Mouse (Mus musculus) right cerebral cortex, adult 2 months (tissue): ENCODE measurements around the gene Lrrc49.

Source experiments
- DNase-seq, 2 experiments: peaks; one replicate each; pipeline ENCODE4 v3.0.0; 2021 to 2022; ENCODE audit warnings: low spot score in 2 of 2

Gene Lrrc49

GRCm38 (mm10) chr9:60676429-60676828, 11.5 kb downstream of the Lrrc49 start:
- peak; percentile 26 to 43 for DNase-seq

DNA sequence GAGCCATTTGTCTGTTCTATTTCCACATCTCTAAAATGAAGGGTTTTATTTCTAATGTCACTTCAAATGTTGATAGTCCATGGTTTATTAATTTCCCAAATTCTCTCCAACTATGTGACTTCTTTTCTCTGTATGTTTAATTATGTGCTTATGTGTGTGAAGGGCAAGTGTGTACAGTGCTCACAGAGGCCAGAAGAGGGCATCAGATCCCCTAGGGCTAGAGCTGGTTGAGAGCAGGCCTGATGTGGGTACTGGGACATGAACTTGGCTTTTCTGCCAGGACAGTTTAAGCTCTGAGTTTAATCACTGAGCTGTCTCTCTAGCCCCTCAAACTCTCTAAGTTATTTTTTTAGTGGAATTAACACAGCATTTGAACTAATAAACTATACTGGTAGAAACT, 13.2 kb downstream of the Lrrc49 start:
- no peak for DNase-seq

- no peak for DNase-seq
Observed at GRCm38 (mm10) chr9:60672568-60672967, 15.4 kb downstream of the Lrrc49 start.

DNA sequence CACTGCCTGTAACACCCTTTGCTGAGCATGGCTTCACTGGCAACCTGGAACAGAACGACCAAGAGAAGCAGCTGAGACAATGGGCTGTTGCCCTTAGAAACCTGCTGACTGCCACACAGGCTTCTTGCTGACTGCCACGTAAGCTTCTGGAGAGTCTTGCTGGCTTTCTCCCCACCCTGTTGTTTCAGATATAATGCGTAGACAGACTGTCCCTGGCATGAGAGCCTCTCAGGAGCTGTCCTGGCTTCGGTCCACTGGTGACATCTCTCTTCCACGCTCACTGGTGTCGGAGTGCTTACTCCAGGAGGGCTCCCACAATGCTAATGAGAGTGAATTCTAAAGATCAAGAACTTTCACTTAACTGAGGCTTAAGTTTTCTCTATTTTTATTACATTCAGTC, 19.1 kb downstream of the Lrrc49 start:
- DNase-seq = no peak

- no peak for DNase-seq
Observed at GRCm38 (mm10) chr9:60665535-60665934, 22.4 kb downstream of the Lrrc49 start.

GRCm38 (mm10) chr9:60664866-60665265, 23.1 kb downstream of the Lrrc49 start:
- DNase-seq = no peak

DNA sequence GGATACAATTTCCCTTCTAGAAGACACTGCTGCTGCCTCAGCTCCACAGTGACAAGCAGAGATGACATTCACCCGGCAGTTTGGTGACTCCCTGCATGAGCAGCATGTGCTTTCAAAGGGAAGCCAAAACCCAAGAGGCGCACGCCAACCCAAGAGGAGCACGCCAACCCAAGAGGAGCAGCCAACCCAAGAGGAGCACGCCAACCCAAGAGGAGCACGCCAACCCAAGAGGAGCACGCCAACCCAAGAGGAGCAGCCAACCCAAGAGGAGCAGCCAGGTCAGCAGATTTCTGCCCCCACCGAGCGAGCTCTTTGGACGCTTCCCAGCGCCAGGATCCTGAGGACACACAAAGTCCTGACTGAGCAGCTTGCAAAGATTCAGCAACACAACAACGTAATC, 23.6 kb downstream of the Lrrc49 start:
- no peak for DNase-seq

DNA sequence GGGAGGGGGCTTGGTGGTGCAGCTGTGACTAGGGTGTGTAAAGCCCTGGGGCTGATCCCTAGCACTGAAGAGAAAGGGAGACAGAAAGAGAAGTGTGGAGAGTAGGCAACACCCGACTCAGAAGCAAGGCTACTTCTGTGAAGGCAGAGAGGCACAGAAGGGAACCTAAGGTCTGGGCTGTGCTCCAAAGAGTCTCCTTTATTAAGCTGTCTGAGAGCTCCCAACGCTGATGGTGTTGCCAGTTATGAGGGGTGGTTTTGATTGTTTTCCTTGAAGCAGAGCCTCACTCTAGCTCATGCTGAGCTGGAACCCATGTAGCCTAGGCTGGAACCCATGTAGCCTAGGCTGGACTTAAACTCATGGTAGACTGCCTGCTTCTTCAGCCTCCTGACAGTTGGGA, 25.0 kb downstream of the Lrrc49 start:
- no peak for DNase-seq

GRCm38 (mm10) chr9:60653582-60653981, 34.4 kb downstream of the Lrrc49 start:
- no peak for DNase-seq

DNA sequence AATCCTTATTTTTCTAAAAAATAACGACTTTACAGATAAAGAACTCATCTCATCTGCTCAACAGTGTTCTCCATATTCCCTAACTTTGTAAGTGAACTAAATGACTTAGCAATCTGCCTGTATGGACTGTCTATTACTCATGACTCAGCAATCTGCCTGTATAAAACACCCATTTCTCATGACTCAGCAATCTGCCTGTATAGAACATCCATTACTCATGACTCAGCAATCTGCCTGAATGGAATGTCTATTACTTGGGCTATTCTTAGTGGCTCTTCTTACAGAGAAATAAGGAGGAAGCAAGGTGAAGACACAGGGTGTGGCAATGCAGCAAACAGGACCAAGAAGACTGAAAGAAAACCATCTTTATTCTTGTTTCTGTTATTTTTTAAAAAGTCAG, 34.8 kb downstream of the Lrrc49 start:
- DNase-seq = no peak

DNA sequence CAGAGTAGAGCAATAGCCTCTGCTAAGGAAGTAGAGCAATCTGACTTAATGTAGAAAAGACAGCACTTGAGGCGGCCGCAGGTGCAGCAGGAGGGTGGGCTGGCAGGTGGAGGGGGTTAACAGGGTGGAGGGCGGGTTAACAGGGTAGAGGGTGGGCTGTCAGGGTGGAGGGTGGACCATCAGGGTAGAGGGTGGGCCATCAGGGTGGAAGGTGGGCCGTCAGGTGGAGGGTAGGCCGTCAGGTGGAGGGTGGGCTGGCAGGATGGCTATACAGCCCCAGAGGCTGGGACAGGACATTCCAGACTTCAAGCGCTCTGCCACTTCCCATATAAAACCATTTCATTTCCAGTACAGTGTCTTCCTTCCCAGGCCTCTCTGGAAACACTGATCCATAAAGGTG, 37.7 kb downstream of the Lrrc49 start:
- DNase-seq = no peak

DNA sequence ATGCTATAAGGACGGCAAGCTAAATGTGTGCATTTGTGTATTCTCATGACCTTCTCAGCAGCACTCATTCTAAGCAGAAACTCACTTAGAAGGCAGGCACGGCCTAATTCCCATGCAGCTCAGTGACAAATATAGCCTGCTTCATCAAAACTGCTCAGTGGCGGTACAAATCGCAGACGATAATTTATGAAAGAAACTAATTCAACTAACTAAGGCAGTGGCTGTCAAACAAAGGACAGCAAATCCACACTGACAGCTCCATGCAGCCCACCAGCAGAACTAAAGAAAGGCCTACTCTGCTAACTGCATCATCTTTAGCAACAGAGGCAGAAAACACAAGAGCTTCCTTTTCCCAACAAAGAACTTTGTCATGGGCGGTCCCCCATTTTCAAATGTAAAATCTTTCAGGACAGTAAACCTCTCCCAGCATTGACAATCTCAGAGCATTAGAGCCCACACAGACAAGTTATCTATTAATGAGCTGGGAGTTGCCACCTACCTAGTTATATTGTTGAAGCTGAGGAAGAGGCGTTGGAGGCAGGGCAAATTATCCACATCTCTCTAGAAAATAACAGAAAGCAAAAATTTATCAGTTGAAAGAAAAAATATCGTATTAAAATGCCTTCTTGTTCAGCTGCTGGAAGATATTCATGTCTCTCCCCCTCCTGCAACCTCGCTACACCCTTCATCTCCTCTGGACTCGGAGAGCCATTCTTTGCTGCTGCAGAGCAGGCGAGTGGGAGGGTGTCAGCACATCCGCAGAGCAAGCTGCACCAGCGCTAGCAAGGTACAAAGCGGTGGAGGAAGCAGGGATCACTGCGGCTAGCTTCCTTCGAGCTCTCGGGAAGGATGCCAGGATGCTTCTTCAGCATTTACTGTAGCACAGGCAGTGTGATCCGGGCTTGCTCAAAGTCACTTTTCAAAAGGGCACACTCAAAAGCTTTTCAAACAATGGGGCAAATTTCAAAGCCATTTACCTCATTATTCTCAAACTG, 38.7 kb downstream of the Lrrc49 start:
- peak; percentile 79 to 80 for DNase-seq

GRCm38 (mm10) chr9:60633601-60634000, 54.4 kb downstream of the Lrrc49 start:
- DNase-seq = no peak

- DNase-seq = no peak
Observed at GRCm38 (mm10) chr9:60626311-60626791, 61.6 kb downstream of the Lrrc49 start.

- peak in 1 of 2 experiments; percentile 45 for DNase-seq
Observed at GRCm38 (mm10) chr9:60625895-60626294, 62.1 kb downstream of the Lrrc49 start.

GRCm38 (mm10) chr9:60616946-60617345, 71.0 kb downstream of the Lrrc49 start:
- peak in 1 of 2 experiments; percentile 21 for DNase-seq

- DNase-seq = no peak
Observed at GRCm38 (mm10) chr9:60616359-60616758, 71.6 kb downstream of the Lrrc49 start.

- no peak for DNase-seq
Observed at GRCm38 (mm10) chr9:60612260-60612659, 75.7 kb downstream of the Lrrc49 start.

DNA sequence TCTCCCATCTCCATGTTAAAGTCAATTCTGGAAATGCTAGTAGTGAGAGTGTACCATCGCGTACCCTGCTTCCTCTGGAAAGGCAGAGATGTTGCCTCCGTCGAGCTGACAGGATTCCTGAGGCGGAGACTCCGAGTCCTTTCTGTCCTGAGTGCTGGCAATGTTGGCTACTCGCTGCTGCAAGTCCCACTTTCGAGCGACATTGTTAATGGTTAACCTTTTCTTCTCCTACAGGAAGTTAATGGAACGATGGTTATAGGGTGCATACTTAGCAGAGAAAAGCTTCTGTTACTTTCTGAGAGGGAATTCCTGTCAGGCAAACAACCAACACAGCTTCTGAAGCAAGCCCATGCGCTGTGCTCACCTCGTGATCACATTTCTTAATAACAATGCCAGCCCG, 77.8 kb downstream of the Lrrc49 start:
- DNase-seq = no peak

- no peak for DNase-seq
Observed at GRCm38 (mm10) chr9:60608857-60609256, 79.1 kb downstream of the Lrrc49 start.

DNA sequence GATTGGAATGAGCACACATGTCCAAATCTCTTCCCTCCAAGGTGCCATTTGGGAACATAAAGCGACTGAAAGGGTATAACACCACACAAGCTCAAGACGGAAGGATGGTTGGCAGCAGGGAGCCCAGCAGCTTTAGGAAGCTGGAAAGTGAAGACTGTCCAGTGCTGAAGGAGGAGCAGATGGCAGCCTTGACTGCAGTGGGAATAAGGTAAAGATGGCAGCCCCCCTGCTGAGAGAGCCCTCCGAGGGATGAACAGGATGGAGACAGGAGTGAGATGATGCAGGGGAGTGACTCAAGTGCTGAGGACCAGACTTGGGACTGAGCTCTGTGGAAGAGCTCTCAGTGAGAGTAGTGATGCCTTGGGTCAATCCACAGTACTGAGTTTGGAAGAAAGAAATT, 79.9 kb downstream of the Lrrc49 start:
- DNase-seq = no peak

DNA sequence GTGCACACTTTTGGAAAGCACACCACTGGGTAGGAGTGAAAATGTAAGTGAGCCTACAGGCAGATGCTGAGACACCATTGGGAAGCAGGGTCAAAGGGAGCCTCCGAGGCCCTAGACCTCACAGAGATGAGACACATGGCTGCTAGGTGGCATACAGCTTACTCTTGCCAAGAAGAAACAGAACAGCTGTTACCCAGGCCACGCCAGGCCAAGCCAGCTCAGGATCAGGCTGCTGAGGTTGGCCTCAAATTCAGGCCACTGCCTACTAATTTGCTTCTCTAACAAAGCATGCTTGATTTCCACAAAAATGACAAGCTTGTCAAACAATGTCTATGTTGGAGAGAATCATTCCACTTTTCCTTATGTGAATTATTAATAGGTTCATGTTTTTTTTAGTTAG, 83.0 kb downstream of the Lrrc49 start:
- no peak for DNase-seq

DNA sequence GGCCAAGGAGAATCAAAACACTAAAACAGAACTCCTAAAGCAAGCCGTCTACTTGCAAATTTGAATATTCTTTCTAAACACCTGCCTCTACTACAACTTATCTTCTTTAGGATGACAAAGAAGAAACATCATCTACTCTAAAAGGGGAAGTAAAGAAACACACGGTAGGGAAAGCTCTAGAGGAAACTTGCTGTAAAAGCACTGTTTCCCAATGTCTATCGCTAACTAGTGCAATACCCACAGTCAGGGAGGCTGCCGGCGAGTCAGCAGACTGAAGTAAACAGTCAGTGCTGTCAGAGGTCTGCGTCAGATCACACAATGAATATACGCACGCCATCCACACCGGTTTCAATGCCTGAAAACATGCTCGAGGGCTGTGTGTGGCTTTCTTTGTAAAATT, 86.0 kb downstream of the Lrrc49 start:
- DNase-seq = no peak
